Mouse (Mus musculus): ENCODE data around the gene Slc52a3.
"Not testable (repeated sequence)": the region's sequence is repeated elsewhere in the genome, so short reads cannot be mapped to it uniquely, and the experiment has no call there.

Gene Slc52a3

GRCm38 (mm10) chr2:151973595-151974562, 22.4 kb upstream of the Slc52a3 start:
- no peak for DNase-seq (ENCODE audit: low read depth, low spot score)

DNA sequence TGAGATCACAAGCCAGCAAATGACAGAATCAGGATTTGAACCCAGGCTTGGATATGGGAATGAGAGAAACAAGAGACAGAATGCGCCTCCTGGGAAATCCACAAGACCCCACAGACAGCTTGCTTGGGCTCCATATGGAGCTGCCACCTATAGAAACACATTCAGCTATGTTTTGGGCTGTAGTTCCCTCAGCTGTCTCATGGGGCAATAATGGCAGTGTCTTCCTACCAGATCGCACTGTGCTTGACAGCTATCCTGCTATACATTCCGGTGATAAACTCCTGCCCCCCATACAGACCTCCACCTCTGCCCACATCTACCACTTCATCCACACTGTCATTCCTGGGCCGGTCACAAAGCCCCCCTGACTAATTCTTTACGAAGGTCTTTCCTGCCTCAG, 21.0 kb upstream of the Slc52a3 start:
- peak; percentile 31 for DNase-seq (ENCODE audit: low read depth, low spot score)

GRCm38 (mm10) chr2:151976067-151976466, 20.2 kb upstream of the Slc52a3 start:
- DNase-seq (ENCODE audit: low read depth, low spot score), result no peak

GRCm38 (mm10) chr2:151977689-151978440, 18.4 kb upstream of the Slc52a3 start:
- peak; percentile 70 for DNase-seq (ENCODE audit: low read depth, low spot score)

DNA sequence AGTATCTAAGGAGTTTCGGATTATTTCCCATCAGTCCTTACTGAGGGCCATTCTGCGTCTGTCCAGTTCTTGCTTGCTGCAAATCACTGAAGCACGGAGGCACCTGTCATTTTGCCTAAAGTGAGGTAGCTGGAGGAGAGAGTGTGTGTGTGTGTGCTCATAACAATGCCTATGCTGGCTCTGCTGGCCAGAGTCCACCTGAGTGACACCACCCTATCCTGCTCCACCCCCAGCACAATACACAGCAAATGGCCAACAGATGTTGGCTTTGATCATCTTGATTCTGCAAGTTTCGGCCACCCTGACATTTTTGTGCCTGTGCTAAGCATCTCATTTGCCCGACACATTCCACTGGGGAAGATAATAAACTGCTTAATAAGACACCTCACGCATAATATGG, 17.8 kb upstream of the Slc52a3 start:
- DNase-seq (ENCODE audit: low read depth, low spot score), result no peak

GRCm38 (mm10) chr2:151979470-151980354, 16.6 kb upstream of the Slc52a3 start, which contains the start of gene Fam110a:
Gene Fam110a, minus strand, starts transcription at chr2:151980219.
- DNase-seq (ENCODE audit: low read depth, low spot score), result peak; percentile 83

DNA sequence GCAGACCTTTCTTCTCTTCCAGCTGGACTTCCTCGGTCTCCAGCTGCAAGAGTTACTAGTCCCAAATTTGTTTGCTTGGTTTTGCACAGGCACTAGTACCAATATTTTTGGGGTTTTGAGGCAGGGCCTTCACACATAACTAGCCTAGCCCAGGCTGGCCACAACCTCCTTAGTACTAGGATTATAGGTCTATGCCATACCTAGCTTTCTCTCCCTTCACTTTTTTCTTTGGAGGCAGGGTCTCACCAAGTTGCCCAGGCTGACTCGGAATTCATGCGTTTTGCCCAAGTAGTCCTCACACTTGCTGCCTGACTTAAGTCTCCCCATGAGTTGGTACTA, 16.0 kb upstream of the Slc52a3 start:
- no peak for DNase-seq (ENCODE audit: low read depth, low spot score)

- DNase-seq (ENCODE audit: low read depth, low spot score), result no peak
Measured at GRCm38 (mm10) chr2:151981268-151981667, 15.0 kb upstream of the Slc52a3 start.

- DNase-seq (ENCODE audit: low read depth, low spot score), result no peak
Measured at GRCm38 (mm10) chr2:151982476-151982875, 13.8 kb upstream of the Slc52a3 start.

- DNase-seq (ENCODE audit: low read depth, low spot score), result no peak
Measured at GRCm38 (mm10) chr2:151984019-151984418, 12.3 kb upstream of the Slc52a3 start.

GRCm38 (mm10) chr2:151985426-151986172, 10.7 kb upstream of the Slc52a3 start:
- DNase-seq (ENCODE audit: low read depth, low spot score), result no peak

GRCm38 (mm10) chr2:151986958-151987357, 9.4 kb upstream of the Slc52a3 start:
- DNase-seq (ENCODE audit: low read depth, low spot score), result no peak

- DNase-seq (ENCODE audit: low read depth, low spot score), result peak; percentile 28
Measured at GRCm38 (mm10) chr2:151988978-151989377, 7.3 kb upstream of the Slc52a3 start.

DNA sequence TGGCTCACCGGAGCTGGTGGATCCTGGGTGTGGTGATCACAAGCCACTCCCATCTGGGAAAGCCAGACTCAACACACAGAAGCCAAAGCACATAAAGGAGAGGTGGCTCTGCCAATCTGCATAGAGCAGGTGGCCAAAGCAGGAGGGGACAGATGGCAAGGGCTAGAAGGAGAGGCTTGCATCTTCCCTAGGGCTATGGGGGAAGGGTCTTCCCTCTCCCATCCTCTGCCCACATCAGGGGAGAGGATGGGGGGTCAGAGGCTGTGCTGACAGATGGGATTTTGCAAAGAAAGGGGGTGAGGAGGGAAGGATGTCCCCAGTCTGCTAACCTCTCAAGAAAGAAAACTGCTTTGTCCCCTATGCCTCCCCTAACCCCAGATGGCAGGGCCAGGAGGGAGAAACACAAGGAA, 5.3 kb upstream of the Slc52a3 start:
- DNase-seq (ENCODE audit: low read depth, low spot score), result peak; percentile 72

GRCm38 (mm10) chr2:151991446-151991845, 4.9 kb upstream of the Slc52a3 start:
- peak; percentile 29 for DNase-seq (ENCODE audit: low read depth, low spot score)

DNA sequence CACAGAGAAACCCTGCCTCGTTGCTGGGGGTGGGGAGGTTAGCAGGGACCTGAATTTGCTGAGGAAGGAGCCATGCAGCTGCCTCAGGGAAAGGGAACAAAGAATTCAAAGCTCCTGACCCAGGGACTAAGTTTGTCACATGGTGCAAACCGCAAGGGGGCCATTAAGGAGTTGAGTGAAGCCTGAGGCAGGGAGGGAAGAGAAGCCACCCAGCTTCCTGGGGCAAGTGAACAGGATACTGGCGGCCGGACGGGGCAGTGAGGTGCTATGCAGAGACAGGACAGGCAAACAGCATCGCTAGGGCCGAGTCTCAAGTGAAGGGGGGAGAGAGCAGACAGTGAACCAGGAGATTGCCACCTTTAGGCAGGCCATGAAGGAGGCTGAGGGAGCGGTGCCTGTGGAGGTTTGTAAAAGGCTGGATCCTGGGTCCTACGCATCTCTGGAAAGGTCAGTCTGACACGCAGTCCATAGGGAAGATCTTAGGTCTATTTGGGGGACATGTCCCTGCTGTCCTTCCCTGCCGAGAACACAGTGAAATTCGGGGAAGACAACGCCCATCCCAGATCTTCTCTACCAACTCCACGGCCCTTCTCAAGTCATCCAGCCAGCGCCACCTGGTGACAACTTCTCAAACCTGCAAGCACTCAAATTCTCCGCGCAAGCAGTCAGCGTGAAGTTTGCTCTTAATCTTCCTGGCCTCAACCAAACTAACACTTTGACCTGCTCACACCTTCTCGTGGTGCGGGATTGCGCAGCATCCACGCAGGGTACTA, 1.8 kb upstream of the Slc52a3 start:
- peak; percentile 88 for DNase-seq (ENCODE audit: low read depth, low spot score)

DNA sequence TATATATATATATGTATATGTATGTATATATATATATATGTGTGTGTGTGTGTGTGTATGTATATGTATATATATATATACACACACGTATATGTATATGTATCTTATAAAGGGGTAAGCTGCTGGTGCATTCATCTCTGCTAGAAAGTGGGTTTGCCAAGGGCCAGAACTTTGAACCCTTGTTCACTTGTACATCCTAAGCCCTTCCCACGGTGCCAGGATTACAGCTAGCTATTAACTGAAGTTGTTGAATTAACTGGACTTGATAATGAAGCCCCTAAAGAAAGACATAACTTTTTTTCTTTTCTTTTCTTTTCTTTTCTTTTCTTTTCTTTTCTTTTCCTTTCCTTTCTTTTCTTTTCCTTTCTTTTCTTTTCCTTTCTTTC, 872 bp downstream of the Slc52a3 start:
- DNase-seq (ENCODE audit: low read depth, low spot score), result not testable (repeated sequence)

DNA sequence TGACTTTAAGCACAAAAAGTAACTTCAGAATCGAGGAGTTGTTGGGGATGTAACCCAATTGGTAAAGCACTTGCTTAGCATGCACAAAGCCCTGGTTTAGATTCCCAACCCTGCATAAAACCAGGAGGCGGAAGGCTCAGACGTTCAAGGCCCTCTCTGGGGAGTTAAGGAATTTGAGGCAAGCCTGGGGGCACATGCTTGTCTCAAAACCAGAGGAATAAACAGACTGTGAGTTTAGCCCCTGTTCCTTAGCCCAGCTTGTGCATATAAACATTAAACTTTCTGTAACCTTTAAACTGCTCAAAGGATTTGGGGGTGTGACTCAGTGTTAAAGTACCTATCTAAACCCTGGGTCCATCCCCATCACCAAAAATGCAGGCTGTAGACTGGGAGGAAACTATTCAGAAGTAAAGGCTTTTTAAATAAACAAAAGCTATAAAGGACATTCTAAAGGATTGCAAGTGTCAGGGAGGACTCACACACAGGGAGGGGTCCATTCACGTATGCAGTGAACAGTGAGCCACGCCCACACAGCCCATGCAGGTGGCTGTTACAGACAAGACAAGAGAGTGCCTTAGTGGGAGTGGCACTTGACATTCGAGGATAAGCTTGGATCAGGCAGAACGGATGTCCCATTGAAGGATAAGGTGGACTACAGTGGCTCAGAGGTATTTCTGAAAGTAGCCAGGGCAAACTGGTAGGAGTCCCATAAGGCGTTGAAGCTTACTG, 1.6 kb downstream of the Slc52a3 start:
- DNase-seq (ENCODE audit: low read depth, low spot score), result peak; percentile 88

DNA sequence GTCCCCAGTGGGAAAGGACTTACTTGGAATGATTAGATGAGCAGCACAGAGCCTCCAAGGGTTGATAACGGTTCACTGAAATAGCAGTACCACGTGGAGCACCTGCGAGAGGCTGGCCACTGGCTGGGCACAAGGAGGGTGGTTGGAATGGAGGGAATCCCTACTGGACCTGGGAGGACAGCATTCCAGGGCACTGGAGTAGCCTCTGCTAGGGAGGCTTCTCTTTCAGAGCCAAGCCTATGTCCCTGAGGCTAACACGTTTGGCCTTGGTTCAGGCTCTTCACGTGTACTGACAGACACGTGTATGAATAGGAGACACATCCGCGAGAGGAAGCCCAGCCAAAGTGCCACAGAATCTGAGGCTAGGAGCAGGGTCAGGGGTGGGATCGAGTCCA, 2.2 kb downstream of the Slc52a3 start:
- peak; percentile 23 for DNase-seq (ENCODE audit: low read depth, low spot score)

Measured in ZHBTc4 (cell line).